ENCODE assay signal across 8 mouse cellular contexts in the genomic region with DNA sequence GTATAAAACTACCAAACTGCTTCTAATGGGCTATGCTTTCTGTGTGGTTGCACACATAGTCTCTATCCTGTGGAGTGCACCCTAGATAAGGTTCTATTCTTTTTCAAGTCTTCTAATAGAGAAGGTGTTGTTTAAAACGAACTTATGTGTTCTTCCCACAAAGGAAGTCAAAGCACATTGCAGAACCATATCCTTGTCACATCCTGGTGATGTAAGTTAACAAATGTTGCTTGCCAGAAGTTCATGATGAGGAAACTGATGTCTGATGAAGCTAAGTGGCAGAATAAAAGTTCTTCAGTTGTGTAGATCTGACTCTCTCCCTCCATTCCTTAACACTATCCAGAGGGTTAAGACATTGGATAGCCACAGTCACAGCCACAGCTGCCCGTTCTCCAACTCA.
"Had no signal": no experiment of that assay in that cellular context is flagged by ENCODE, and none has a peak within 500 bp of the region (broad histone marks: within the 10 kb centered on the region; RNA-seq: fewer than 3 reads in every experiment).

No protein-coding gene starts in this region.

- ATAC-seq: intestine, embryonic 16.5 days had no signal

- DNase-seq: gastrocnemius, postnatal 14 days; heart, postnatal 36 days; kidney, adult 11 months; layer of hippocampus, adult 9-11 months; layer of hippocampus, postnatal 36 days; liver; liver, embryonic 13.5 days had no signal
